Mouse (Mus musculus): ENCODE measurements around the gene Eif4e1b.

Eif4e1b gene

GRCm38 (mm10) chr13:54783698-54784097 is at the start of gene Eif4e1b:
Gene Eif4e1b (plus strand): TSS chr13:54783998.
- no peak for DNase-seq

GRCm38 (mm10) chr13:54736931-54737330 is 46.9 kb upstream of the Eif4e1b start:
- DNase-seq = no peak

DNA sequence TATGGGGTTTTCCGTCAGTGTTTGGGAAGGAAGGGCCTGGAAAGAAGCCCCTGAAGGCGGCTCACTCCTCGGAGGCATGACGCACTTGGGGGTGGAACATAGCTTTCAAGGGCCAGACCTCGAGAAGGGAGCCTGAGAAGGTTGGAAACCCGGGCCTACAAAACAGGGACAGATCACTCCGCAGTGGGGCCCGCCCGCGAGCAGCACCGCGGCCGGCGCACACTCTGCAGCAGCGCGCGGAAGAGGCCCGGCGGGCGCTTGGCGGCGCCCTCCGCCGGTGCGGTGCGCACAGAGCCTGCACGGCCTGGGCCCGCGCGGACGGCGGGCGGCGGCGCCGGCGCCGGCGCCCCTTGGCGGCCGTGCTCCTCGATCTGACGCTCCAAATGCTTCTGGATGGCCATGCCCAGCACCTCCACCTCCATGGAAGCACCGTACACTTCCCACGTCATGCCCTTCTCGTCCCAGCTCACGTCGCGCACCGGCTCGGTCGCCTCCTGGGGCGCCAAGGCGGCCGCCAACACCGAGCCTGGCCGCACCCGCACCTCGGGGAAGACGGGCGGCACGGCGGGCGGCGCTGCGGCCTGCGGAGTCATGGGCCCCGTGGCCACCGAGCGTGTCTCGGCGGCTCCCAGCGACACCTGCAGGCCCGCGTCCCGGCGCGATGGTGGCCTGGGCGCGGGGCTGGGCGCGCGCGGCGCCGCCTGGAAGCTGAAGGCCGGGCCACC is 46.1 kb upstream of the Eif4e1b start:
- no peak for DNase-seq

GRCm38 (mm10) chr13:54738213-54738601 is 45.6 kb upstream of the Eif4e1b start:
- DNase-seq = no peak

GRCm38 (mm10) chr13:54746110-54746509 is 37.7 kb upstream of the Eif4e1b start:
- no peak for DNase-seq

DNA sequence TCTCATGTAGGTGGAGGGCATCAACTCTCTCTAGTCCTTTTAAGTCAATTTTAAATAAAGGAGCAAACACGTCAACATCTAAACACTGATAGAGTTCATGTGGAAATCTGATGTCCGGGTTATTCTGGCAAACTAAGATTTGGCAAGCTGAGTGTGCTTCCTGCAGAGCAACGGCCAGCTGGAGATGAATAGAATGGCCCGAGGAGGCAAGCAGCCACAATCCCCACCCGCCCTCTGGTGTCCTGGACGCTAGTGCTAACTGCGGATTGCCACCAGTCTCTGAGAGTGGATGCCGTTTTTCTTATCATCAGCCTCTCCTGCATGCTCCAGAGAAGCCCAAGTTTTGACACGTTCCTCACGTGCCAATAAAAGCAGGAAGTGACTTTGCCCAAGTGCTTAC is 36.9 kb upstream of the Eif4e1b start:
- no peak for DNase-seq

DNA sequence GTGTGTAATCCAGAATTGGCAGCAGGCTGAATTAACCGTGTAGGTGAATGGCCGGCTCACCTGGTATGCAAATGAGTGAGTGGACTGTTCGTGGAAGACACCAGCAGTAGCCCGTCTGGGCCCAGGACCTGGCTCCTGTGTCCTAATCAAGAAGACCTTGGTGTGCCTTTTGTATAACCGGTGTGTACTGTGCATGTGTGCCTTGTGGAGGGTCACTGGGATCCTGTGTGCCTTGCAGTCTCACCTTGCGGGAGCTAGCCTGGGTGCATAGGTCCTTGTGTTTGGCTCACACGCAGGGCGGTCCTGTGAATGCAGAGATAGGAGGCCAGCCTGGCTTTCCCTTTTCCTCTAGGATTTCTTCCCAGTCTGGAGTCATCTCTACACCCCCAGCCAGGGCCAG is 35.6 kb upstream of the Eif4e1b start:
- no peak for DNase-seq

- DNase-seq = no peak
Observed at GRCm38 (mm10) chr13:54748721-54749060, 35.1 kb upstream of the Eif4e1b start.

DNA sequence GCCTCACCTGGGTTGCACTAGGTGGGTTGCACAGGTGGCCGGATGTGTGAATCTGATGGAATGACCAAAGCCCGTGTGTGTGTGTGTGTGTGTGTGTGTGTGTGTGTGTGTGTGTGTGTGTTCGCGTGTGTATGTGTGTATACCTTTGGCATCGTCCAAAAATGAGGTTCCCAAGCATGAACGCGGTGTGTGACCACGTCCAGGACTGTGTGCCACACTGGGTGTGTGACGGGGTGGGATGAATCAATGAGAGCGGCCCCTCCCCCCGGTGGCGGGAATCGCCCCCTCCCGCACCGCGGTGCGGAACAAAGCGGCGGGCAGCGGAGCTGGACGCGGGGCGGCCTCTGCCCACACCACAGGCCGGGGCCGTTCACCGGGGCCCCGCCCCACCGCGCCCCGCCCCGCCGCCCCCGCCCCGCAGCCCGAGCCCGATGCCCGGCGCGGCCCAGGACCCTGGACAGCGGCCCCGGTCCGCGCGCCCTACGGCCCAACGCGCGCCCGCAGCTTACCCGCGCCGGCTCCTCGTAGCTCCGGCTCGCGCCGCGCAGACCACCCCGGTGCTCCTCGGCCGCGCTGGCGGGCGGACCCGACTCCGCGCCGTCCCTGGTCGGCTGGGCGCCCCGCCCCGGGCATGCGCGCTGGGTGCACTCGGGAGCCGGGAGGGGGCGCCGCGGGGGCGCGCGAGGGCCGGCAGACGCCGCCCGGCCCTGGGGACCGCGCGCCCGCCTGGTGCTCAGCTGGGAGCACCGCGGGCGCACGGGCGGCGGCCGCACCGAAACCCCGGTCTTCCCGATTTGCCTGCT is 34.5 kb upstream of the Eif4e1b start:
- no peak for DNase-seq

DNA sequence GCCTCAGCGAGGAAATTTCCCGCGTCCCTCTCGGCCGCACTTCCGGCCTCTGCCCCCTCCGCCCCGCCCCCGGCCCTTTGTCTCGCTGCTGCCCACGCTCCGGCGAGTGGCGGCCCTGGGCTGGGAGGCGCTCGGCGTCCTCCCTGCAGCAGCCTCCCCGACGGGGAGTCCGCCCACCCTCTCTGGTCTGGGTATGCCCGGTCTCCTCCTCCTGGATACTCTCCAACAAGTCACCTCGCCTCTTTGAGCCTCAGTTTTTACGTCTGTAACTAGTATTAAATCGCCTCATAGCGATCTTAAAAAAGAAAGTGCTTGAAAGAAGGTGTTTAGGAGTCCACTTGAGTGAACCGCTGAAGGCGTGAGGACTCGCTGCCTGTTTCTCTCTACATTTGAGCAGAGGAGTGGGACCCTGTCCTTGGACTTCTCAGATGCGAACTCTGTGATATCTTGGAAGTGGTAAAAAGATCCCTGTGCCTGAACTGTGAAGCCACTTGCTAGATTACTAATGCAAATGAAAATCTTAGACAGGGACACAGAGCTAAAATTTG is 33.9 kb upstream of the Eif4e1b start, which contains the start of gene Gprin1:
TSS of gene Gprin1 (minus strand) at position 11 of the 548 bp plus-strand sequence.
- DNase-seq = no peak

DNA sequence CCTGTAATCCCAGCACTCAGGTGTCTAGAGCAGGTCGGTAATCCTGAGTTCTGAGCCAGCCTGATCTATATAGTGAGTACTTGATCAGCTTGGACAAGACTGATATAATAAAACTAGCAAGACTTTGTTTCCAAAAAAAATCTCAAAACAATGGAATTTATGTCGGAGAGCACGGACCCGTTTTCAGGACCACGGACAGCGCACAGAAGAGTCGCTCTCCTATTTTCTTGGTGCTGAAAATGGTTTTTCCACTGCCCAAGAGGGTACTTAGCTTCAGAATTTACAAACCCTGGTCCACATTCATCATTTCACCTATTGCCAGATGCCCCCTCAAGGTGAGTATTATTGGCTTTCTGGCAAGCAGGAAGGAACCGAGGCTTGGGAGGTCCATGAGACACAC is 33.1 kb upstream of the Eif4e1b start:
- DNase-seq = no peak

DNA sequence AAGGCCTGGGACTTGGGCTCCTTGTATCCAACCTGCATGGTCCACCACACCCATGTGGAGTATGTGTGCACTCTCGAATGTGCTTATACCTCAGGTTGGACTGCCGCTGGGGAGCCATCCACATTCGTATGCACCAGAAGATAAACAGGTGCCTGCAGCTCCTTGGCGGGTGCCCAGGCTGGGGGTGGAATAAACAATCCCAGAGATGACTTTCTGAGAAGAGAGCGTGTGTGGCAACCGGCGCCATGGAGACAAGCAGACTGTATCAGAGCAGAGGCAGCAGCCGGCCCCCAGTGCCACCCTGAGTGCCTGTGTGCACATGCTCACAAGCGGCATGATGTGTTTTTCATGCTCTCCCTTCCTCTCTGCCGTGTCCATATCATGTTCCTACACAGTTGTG is 31.1 kb upstream of the Eif4e1b start:
- peak; percentile 95 for DNase-seq

- DNase-seq = no peak
Observed at GRCm38 (mm10) chr13:54753733-54754132, 30.1 kb upstream of the Eif4e1b start.

DNA sequence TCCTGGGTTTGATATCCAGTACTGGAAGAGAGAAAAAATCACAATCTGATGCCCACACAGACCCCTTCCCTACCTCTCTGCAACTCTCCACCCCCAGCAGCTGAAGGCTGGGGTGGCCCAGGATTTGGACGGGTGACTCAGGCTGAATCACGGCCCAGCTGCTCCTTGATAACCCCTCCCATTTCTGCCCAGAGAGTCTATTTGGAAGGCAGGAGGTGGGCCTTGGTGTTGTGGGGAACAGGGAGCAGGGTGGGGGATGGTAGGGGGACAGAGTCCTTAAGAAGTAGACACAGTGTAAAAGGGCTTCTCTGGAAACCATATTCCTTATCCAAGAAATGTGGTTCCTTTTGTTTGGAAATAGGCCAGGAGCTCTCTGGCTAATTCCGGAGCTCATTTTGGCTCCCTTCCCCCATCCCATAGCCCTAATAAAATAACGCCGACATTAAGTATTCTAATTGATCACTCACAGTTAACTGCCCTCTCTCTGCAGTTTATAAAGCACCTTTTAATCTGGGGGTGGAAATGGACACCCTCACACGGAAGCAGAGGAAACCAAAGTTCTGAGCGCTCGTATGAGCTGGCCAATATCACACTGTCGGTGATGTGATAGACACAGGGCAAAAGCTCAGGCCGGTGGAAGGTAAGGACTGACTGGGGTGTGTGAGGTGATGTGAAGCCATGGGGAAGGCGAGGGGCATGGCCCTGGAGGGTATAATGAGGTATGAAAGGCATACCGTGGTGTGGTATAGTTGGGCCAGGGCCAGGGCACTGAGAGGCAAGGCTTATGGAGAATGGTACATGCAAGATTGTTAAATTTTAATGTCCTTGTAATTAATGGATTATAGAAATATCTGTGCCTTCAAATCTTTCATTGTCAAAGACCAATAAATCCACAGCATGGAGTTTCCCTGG is 29.4 kb upstream of the Eif4e1b start:
- DNase-seq = no peak

DNA sequence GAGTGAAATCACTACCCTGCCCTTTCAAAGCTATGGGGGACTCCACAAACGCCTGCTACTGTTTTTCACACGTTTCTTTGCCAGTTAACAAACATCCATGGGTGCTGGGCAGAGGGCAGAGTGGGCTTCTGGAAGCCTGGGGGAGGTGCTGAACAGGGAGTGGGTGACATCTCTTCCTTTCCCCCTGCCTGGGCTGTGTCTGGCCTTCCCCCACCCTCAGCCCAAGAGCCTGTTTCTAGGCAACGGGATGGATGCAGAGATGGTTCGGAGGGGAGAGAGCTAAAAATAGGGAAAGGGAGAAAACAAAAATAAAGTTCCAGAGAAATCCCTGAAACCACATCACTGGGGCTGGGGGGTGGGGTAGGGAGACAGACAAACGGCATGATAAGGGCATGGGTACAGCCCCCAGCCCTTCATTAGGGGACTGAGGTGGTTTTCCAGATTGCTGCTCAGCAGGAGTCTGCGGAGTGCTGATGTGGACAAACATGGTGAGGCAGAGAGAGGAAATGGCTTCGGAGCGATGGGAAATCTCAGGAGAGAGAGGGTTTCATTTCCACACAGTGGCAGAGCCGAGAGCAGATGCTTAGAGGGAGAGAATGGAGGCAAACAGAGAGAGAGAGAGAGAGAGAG is 28.5 kb upstream of the Eif4e1b start:
- peak; percentile 76 for DNase-seq

DNA sequence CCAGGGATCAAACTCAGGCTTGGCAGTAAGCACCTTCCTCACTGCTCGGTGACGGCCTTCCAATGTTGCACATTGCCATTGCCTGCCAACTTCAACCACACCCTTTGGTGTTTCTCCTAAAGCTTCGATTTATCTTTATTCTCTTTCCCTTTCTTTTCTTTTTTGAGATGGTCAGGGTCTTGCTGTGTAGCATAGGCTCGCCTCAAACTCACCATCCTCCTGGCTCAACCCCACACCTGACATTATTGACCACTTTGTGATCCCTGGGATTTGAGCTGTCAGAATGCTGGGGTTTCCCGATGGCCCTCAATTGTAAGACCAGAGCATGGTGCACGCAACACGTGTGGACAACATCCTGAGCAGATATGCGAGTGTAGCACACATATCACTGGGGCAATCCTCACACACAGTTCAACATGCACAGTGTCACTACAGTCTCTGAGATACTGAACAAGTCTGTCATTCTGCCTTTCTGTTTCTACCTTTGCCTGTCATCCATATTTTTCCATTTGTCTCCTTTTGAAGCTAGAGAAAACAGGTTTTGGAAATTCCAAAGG is 27.6 kb upstream of the Eif4e1b start:
- no peak for DNase-seq

DNA sequence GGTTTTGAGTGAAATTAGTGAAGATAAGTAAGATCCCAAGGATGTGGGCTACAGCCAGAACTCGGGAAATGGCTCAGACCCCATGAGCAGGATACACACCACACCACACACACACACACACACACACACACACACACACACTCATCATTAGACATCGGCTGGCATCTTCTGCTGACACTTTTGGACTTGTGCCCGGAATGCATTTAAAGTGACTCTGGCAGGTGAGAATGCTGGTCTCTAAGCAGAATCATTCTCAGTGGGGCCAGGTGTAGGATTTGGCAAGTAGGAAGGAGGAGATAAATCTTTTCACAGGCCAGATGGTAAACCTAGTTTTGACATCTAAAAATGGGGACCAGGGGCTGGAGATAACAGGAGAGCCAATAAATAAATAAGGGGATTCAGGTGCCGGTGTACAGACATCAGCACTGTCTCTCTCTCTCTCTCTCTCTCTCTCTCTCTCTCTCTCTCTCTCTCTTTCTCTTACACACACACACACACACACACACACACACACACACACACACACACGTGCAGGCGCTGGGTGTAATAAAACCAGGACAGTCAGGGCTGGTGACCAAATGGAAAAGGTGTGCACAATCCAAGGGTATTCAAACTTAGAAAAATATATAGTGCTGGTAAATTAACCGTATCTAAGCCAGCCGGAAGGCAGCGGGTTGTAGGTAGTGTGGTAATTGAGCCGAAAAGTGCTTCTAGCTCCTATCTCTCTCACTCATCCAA is 26.5 kb upstream of the Eif4e1b start:
- no peak for DNase-seq

GRCm38 (mm10) chr13:54758045-54758755 is 25.6 kb upstream of the Eif4e1b start:
- peak; percentile 93 for DNase-seq

- DNase-seq = no peak
Observed at GRCm38 (mm10) chr13:54758756-54759470, 24.9 kb upstream of the Eif4e1b start.

DNA sequence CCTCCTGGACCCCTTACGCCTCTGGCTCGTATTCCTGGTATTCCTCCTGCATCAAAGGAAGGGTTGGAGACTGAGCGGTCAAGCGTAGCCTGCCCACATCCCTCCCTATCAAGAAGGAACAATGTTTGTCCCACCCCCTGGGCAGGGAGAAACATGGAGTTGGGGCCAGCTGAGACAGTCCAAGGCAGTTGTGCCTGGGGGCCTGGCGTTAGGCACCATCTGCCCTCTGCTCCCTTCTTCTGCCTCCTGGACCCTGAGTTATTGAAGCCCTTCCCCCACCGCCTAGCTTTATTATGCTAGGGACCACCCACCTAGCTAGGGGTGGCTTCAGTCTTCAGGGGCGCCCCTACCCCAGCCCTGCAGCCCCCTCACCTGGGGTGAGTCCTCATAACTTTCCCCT is 24.3 kb upstream of the Eif4e1b start:
- peak; percentile 10 for DNase-seq

Measured in layer of hippocampus, adult 9-11 months (tissue).